ENCODE assay signal across 8 mouse cellular contexts in genomic region chr4:149806699-149807381, GRCm38 (mm10). TPM values are rescaled to one million over a fixed set of nuclear protein-coding genes. Genes with fewer than 3 reads are reported as not detected.
A peak's percentile ranks its signal among the peaks of the same experiment; 100 is the strongest.
DNase-seq lines count a peak whose midpoint lies in the region; ATAC-seq and TF ChIP-seq lines count a peak whose summit lies in the region.

No protein-coding gene starts in this region.

- ATAC-seq in embryonic facial prominence, embryonic 11.5 days (replicated peaks; ENCODE audit: insufficient number of reproducible peaks, low FRiP score, low TSS enrichment, low read depth), result peak; percentile 80
- peak; percentile 88 for ATAC-seq in limb, embryonic 14.5 days (ENCODE audit: low FRiP score, low read depth)

- no peak overlapping the region for H3K9ac ChIP-seq in embryonic facial prominence, embryonic 11.5 days (replicated peaks; ENCODE audit: low read length)
- H3K9ac ChIP-seq in limb, embryonic 14.5 days (ENCODE audit: low read depth, low read length, severe bottlenecking), result no peak overlapping the region

- H3K36me3 ChIP-seq in embryonic facial prominence, embryonic 11.5 days (replicated peaks; ENCODE audit: control insufficient read depth, insufficient read depth, low read depth, low read length), result no peaks in the 10 kb centered on the region
- H3K36me3 ChIP-seq in limb, embryonic 14.5 days (ENCODE audit: control insufficient read depth, insufficient read depth, low read length), result no peaks in the 10 kb centered on the region

- WGBS in embryonic facial prominence, embryonic 11.5 days, result 49% methylated on average over 19 of the region's 19 CpGs
- 50% methylated on average over 19 of the region's 19 CpGs for WGBS in limb, embryonic 14.5 days

- H3K9me3 ChIP-seq in embryonic facial prominence, embryonic 11.5 days (replicated peaks; ENCODE audit: control insufficient read depth, low read length), result no peaks in the 10 kb centered on the region
- no peaks in the 10 kb centered on the region for H3K9me3 ChIP-seq in limb, embryonic 14.5 days (ENCODE audit: control insufficient read depth, low read length)

- no peaks in the 10 kb centered on the region; the same call in 1 of the 2 replicates for H3K4me1 ChIP-seq in embryonic facial prominence, embryonic 11.5 days (ENCODE audit: control insufficient read depth, insufficient read depth, low read length)
- peaks cover 12% of the 10 kb centered on the region for H3K4me1 ChIP-seq in limb, embryonic 14.5 days (ENCODE audit: control insufficient read depth, insufficient read depth, low read length)

- H3K4me2 ChIP-seq in embryonic facial prominence, embryonic 11.5 days (ENCODE audit: low read depth, low read length), result no peak overlapping the region
- H3K4me2 ChIP-seq in limb, embryonic 14.5 days (replicated peaks; ENCODE audit: low read depth, low read length, severe bottlenecking), result no peak overlapping the region

- H3K27me3 ChIP-seq in embryonic facial prominence, embryonic 11.5 days (ENCODE audit: control insufficient read depth, insufficient read depth, low read length), result no peaks in the 10 kb centered on the region
- no peaks in the 10 kb centered on the region for H3K27me3 ChIP-seq in limb, embryonic 14.5 days (ENCODE audit: control insufficient read depth, insufficient read depth, low read length)

- H3K27ac ChIP-seq in embryonic facial prominence, embryonic 11.5 days (replicated peaks; ENCODE audit: low read depth, low read length), result no peak overlapping the region
- no peak overlapping the region for H3K27ac ChIP-seq in limb, embryonic 14.5 days (replicated peaks; ENCODE audit: low read depth, low read length)

- no peak for TF ChIP-seq POLR2A in limb, embryonic 14.5 days (IDR thresholded peaks at IDR 0.05; ENCODE audit: borderline replicate concordance, extremely low read depth, insufficient read depth, insufficient read length)

- peak; percentile 95 for DNase-seq in 3T3-L1 (ENCODE audit: low read depth, low spot score)
- peak; percentile 97 for DNase-seq in adrenal gland, postnatal 25 days
- DNase-seq in embryonic facial prominence, embryonic 11.5 days (ENCODE audit: low spot score), result peak; percentile 97
- peak; percentile 87 to 97 for DNase-seq in heart, adult 18-20 months
- DNase-seq in kidney, adult 9 months, result peak; percentile 87
- DNase-seq in limb, embryonic 14.5 days (ENCODE audit: low spot score), result peak; percentile 92
- DNase-seq in monocyte, adult 2 months (ENCODE audit: low read depth in 1 of 2, low spot score in 2 of 2), result peak; percentile 47 to 66
- peak; percentile 70 to 83 for DNase-seq in spleen, postnatal 14 days (ENCODE audit: low spot score in 2 of 2)

- H3K4me3 ChIP-seq in embryonic facial prominence, embryonic 11.5 days (ENCODE audit: low read depth, low read length), result no peak overlapping the region
- H3K4me3 ChIP-seq in limb, embryonic 14.5 days (replicated peaks; ENCODE audit: low read length), result no peak overlapping the region

RNA-seq across cellular contexts. Expression of gene Slc25a33, which starts 32.8 kb away (rescaled TPM):
- total RNA-seq in adrenal gland, postnatal 25 days (2021), result 27.7 and 32.2 TPM in 2 replicates
- polyA plus RNA-seq in embryonic facial prominence, embryonic 11.5 days (2014; fragmentation: Nextera tagmentation; extraction: Ambion mirVana), result 18.4 and 20.1 TPM in 2 replicates
- 10 to 100 TPM; 22.7 to 25.7 TPM for total RNA-seq in heart, adult 18-20 months (2021)
- 7.7 and 8.2 TPM in 2 replicates for polyA plus RNA-seq in limb, embryonic 14.5 days (2012; rRNA removed)
- polyA plus RNA-seq in limb, embryonic 14.5 days (2014; fragmentation: Nextera tagmentation; extraction: Ambion mirVana), result 10.8 and 11.8 TPM in 2 replicates
